Mouse (Mus musculus): Measurements from ENCODE around the gene Cntnap2. TPM values are rescaled to one million over a fixed set of nuclear protein-coding genes. Genes with fewer than 3 reads are reported as not detected.

The Cntnap2 gene
- polyA plus RNA-seq, 1 experiment from 2014 or later = 0.79 TPM

DNA sequence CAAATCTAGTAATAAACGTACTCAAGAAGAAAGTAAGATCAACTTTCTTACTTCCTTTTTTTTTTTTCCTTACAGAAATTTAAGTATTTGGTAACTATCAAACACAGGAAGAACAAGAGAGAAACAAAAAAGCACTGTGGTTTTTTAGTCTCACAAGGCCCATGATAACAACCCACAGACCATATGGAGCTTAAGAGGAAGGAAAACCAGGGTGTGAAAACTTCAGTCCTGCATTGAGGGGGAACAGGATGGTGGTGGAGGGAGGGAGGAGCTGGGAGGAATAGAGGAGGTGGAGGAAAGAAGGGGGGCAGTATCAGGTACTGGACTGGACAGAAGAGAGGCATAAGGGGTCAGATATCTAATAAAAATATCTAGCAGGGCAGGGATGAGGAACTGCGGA lies 212.4 kb downstream of the Cntnap2 start:
- Histone ChIP-seq H3K4me2 (no peak overlapping the region), H3K9me3 (replicated peaks; ENCODE audit: control insufficient read depth, low read length) (no peaks in the 10 kb centered on the region), H3K9ac (ENCODE audit: low read depth, low read length) (no peak overlapping the region), H3K4me1 (ENCODE audit: control insufficient read depth, insufficient read depth, low read length) (no peaks in the 10 kb centered on the region), H3K27me3 (ENCODE audit: control insufficient read depth, insufficient read depth, low read length) (no peaks in the 10 kb centered on the region), H3K36me3 (ENCODE audit: control insufficient read depth, insufficient read depth, low read length) (no peaks in the 10 kb centered on the region), H3K27ac (ENCODE audit: low read depth, low read length) (no peak overlapping the region), H3K4me3 (ENCODE audit: low read depth, low read length) (no peak overlapping the region)
- 71% methylated on average over 2 of the region's 2 CpGs for WGBS (ENCODE audit: insufficient replicate concordance)
- no peak for ATAC-seq (replicated peaks; ENCODE audit: insufficient number of reproducible peaks, low FRiP score, low TSS enrichment)

DNA sequence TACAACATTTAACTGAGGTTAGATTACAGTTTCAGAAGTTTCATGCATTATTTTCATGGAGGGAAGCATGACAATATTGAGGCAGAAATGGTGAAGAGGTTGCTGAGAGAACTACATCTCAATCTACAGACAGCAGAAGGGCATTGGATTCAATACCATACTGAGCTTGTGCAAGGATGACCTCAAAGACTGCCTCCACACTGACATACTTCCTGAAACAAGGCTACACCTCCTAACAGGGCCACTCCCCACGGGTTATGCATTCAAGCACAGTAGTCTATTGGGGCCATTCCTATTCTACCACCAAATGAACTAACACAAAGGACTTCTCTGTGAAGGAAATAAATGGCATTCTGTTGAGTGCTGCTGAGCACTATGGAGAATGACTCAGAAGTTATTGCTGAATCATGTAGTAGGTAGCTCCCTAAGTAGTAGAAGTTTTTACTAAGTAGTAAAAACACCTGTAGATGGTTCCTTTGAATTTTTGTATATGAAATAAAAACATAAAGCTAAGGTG lies 214.2 kb downstream of the Cntnap2 start:
- WGBS (ENCODE audit: insufficient replicate concordance) = 58% methylated on average over 1 of the region's 1 CpGs
- Histone ChIP-seq H3K4me3 (ENCODE audit: low read depth, low read length) (no peak overlapping the region), H3K27ac (ENCODE audit: low read depth, low read length) (no peak overlapping the region), H3K9ac (ENCODE audit: low read depth, low read length) (no peak overlapping the region), H3K27me3 (ENCODE audit: control insufficient read depth, insufficient read depth, low read length) (no peaks in the 10 kb centered on the region), H3K4me1 (ENCODE audit: control insufficient read depth, insufficient read depth, low read length) (no peaks in the 10 kb centered on the region), H3K9me3 (replicated peaks; ENCODE audit: control insufficient read depth, low read length) (no peaks in the 10 kb centered on the region), H3K4me2 (no peak overlapping the region), H3K36me3 (ENCODE audit: control insufficient read depth, insufficient read depth, low read length) (no peaks in the 10 kb centered on the region)
- no peak for ATAC-seq (replicated peaks; ENCODE audit: insufficient number of reproducible peaks, low FRiP score, low TSS enrichment)

DNA sequence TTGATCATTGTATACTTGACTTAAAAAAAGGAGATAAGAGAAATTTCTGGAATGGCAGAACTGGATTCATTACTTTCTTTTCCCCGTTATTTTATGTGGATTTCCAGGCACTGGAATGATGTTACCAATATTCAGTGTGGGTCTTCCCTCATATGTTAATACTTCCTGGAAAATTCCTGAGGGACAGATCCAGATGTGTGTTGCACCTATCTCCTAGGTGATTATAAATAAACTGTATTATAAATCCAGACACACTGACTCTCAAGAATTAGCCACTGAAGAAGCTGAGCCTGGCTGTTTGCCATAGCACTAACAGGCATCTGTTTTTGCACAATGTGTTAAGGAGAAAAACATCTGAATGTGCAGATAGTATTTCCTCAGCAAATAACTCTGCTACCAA lies 231.0 kb downstream of the Cntnap2 start:
- Histone ChIP-seq H3K4me1 (ENCODE audit: control insufficient read depth, insufficient read depth, low read length) (no peaks in the 10 kb centered on the region), H3K4me3 (ENCODE audit: low read depth, low read length) (no peak overlapping the region), H3K36me3 (ENCODE audit: control insufficient read depth, insufficient read depth, low read length) (no peaks in the 10 kb centered on the region), H3K9ac (ENCODE audit: low read depth, low read length) (no peak overlapping the region), H3K27me3 (ENCODE audit: control insufficient read depth, insufficient read depth, low read length) (no peaks in the 10 kb centered on the region), H3K4me2 (no peak overlapping the region), H3K9me3 (replicated peaks; ENCODE audit: control insufficient read depth, low read length) (no peaks in the 10 kb centered on the region), H3K27ac (ENCODE audit: low read depth, low read length) (no peak overlapping the region)
- 74% methylated on average over 1 of the region's 1 CpGs for WGBS (ENCODE audit: insufficient replicate concordance)
- no peak for ATAC-seq (replicated peaks; ENCODE audit: insufficient number of reproducible peaks, low FRiP score, low TSS enrichment)

DNA sequence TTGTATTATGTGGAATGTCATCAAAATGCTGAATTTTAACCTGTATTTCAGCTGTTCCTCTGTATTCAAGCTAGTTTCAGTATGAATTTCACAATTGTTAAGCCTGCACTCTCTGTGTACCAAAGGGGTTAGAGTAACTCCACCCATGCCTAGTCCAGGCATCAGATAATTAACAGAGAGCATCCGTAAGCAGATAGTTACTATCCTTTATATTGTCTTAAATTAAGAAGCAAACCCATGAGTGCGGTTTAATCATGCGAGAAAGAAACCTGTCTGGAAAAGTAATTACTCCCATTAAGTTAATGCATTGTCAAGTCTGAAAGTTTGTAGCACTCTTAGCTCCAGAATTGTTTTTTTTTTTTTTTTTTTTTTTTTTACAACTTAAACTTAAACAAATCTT lies 258.3 kb downstream of the Cntnap2 start:
- Histone ChIP-seq H3K4me2 (no peak overlapping the region), H3K27me3 (ENCODE audit: control insufficient read depth, insufficient read depth, low read length) (no peaks in the 10 kb centered on the region), H3K27ac (ENCODE audit: low read depth, low read length) (no peak overlapping the region), H3K4me1 (ENCODE audit: control insufficient read depth, insufficient read depth, low read length) (no peaks in the 10 kb centered on the region), H3K36me3 (ENCODE audit: control insufficient read depth, insufficient read depth, low read length) (no peaks in the 10 kb centered on the region), H3K9ac (ENCODE audit: low read depth, low read length) (no peak overlapping the region), H3K9me3 (replicated peaks; ENCODE audit: control insufficient read depth, low read length) (no peaks in the 10 kb centered on the region), H3K4me3 (ENCODE audit: low read depth, low read length) (no peak overlapping the region)
- WGBS (ENCODE audit: insufficient replicate concordance) = 80% methylated on average over 3 of the region's 3 CpGs
- no peak for ATAC-seq (replicated peaks; ENCODE audit: insufficient number of reproducible peaks, low FRiP score, low TSS enrichment)

DNA sequence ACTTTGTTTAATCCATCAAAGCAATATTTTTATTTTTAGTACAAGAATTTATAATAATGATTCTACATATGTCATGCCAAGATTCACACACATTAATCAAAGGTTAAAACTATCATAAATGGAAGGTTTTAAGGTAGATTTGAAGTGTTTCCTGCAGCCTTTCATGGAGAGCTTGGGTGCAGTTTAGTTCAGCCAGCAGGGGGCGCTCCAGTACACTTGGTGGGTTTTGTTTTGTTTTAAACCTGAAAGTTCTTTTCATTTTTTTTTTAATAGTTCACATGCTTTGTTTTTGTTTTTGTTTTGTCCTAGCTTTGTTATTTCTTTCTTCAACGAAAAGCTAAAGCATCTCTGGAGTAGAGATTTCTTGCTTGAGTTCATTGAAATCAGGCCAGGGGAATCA lies 264.3 kb downstream of the Cntnap2 start:
- no peak overlapping the region for H3K4me3 ChIP-seq (ENCODE audit: low read depth, low read length)
- H3K36me3 ChIP-seq (ENCODE audit: control insufficient read depth, insufficient read depth, low read length) = no peaks in the 10 kb centered on the region
- no peak overlapping the region for H3K9ac ChIP-seq (ENCODE audit: low read depth, low read length)
- H3K27ac ChIP-seq (ENCODE audit: low read depth, low read length) = no peak overlapping the region
- H3K27me3 ChIP-seq (ENCODE audit: control insufficient read depth, insufficient read depth, low read length) = no peaks in the 10 kb centered on the region
- ATAC-seq (replicated peaks; ENCODE audit: insufficient number of reproducible peaks, low FRiP score, low TSS enrichment) = no peak
- 2% methylated on average over 2 of the region's 2 CpGs for WGBS (ENCODE audit: insufficient replicate concordance)
- no peaks in the 10 kb centered on the region for H3K4me1 ChIP-seq (ENCODE audit: control insufficient read depth, insufficient read depth, low read length)
- H3K4me2 ChIP-seq = no peak overlapping the region
- no peaks in the 10 kb centered on the region for H3K9me3 ChIP-seq (replicated peaks; ENCODE audit: control insufficient read depth, low read length)

DNA sequence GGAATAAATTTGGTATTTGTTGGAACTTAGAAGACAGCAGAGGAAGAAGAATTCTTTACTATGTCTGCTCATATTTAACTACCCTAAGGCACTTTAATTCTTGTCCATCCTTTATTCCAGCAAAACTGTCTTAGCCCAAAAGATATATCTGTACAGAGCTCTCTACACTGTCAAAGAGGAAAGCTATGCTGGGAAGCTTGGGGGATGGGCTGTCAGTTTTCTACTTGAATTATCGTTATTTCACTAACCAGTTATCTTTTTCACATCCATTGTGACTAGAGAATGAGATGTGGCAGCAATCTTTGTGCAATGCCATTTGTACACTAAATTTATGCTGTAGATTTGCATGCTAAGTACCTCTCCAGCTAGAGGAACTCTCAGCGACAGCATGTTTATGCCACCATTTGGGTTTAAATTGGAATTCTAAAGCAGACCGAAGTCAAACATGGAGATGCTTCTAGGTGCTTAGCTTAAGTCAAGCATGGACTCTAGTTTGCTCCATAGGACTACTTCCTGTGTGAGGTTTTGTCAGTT lies 268.9 kb downstream of the Cntnap2 start:
- WGBS (ENCODE audit: insufficient replicate concordance) = 76% methylated on average over 3 of the region's 3 CpGs
- Histone ChIP-seq H3K36me3 (ENCODE audit: control insufficient read depth, insufficient read depth, low read length) (no peaks in the 10 kb centered on the region), H3K27ac (ENCODE audit: low read depth, low read length) (no peak overlapping the region), H3K4me2 (no peak overlapping the region), H3K27me3 (ENCODE audit: control insufficient read depth, insufficient read depth, low read length) (no peaks in the 10 kb centered on the region), H3K4me1 (ENCODE audit: control insufficient read depth, insufficient read depth, low read length) (no peaks in the 10 kb centered on the region), H3K9ac (ENCODE audit: low read depth, low read length) (no peak overlapping the region), H3K9me3 (replicated peaks; ENCODE audit: control insufficient read depth, low read length) (no peaks in the 10 kb centered on the region), H3K4me3 (ENCODE audit: low read depth, low read length) (no peak overlapping the region)
- no peak for ATAC-seq (replicated peaks; ENCODE audit: insufficient number of reproducible peaks, low FRiP score, low TSS enrichment)

DNA sequence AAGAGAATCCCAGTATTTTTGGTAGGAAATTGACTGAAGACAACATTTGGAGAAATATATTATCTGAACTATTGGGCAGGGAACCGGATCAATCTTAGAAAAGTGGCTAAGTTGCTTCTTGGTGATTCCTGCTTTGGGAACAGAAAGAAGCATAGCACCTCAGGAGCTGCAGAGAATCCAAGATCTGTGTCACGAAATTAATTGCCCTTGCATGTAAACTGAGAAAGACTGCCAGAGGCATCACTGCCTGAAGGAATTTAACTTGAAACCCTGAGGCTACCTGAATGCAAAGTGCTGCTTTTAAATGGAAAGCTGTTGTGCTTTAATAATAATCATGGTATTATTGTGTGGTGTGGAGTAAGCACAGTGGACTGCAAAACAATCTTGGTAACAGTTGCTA lies 286.2 kb downstream of the Cntnap2 start:
- Histone ChIP-seq H3K36me3 (ENCODE audit: control insufficient read depth, insufficient read depth, low read length) (no peaks in the 10 kb centered on the region), H3K4me2 (no peak overlapping the region), H3K4me3 (ENCODE audit: low read depth, low read length) (no peak overlapping the region), H3K27ac (ENCODE audit: low read depth, low read length) (no peak overlapping the region), H3K9ac (ENCODE audit: low read depth, low read length) (no peak overlapping the region), H3K4me1 (ENCODE audit: control insufficient read depth, insufficient read depth, low read length) (no peaks in the 10 kb centered on the region), H3K9me3 (replicated peaks; ENCODE audit: control insufficient read depth, low read length) (no peaks in the 10 kb centered on the region), H3K27me3 (ENCODE audit: control insufficient read depth, insufficient read depth, low read length) (no peaks in the 10 kb centered on the region)
- no peak for ATAC-seq (replicated peaks; ENCODE audit: insufficient number of reproducible peaks, low FRiP score, low TSS enrichment)
- WGBS (ENCODE audit: insufficient replicate concordance) = 63% methylated on average over 2 of the region's 2 CpGs

DNA sequence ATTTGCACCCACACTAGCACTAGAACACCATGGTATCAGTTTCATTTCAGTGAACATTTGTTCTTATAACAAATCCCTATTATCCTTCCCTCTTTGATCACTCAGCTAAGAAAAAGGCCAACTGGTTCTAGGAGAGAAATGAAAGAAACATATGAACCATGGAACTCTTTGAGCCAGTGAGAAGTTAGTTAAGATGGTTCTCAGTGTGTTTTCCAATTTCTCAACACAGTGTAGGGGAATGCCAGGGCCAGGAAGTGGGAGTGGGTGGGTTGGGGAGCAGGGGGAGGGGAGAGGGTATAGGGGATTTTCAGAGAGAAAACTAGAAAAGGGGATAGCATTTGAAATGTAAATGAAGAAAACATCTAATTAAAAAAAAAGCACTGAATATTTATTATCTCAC lies 286.8 kb downstream of the Cntnap2 start:
- ATAC-seq (replicated peaks; ENCODE audit: insufficient number of reproducible peaks, low FRiP score, low TSS enrichment) = no peak
- Histone ChIP-seq H3K4me1 (ENCODE audit: control insufficient read depth, insufficient read depth, low read length) (no peaks in the 10 kb centered on the region), H3K36me3 (ENCODE audit: control insufficient read depth, insufficient read depth, low read length) (no peaks in the 10 kb centered on the region), H3K9me3 (replicated peaks; ENCODE audit: control insufficient read depth, low read length) (no peaks in the 10 kb centered on the region), H3K4me3 (ENCODE audit: low read depth, low read length) (no peak overlapping the region), H3K27ac (ENCODE audit: low read depth, low read length) (no peak overlapping the region), H3K9ac (ENCODE audit: low read depth, low read length) (no peak overlapping the region), H3K4me2 (no peak overlapping the region), H3K27me3 (ENCODE audit: control insufficient read depth, insufficient read depth, low read length) (no peaks in the 10 kb centered on the region)

DNA sequence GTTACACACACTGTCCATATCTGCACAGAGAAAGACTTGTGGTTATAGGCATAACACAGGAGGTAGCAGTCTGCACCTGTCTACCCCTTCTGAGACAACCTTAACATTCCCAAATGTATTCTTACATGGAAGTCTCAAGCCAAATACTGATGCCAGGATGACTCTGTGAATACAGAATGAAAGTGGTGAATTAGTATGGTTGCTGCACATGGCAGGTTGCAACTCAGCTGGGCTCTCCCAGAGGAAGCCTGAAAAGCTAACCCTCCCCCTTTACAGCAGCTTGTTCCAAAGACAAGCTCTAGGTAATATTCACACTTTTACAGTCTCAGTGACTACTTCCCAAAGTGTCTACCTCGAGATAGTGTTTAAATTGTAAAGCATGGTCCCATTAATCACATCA lies 307.3 kb downstream of the Cntnap2 start:
- Histone ChIP-seq H3K9me3 (replicated peaks; ENCODE audit: control insufficient read depth, low read length) (no peaks in the 10 kb centered on the region), H3K36me3 (ENCODE audit: control insufficient read depth, insufficient read depth, low read length) (no peaks in the 10 kb centered on the region), H3K4me1 (ENCODE audit: control insufficient read depth, insufficient read depth, low read length) (no peaks in the 10 kb centered on the region), H3K9ac (ENCODE audit: low read depth, low read length) (no peak overlapping the region), H3K27ac (ENCODE audit: low read depth, low read length) (no peak overlapping the region), H3K4me3 (ENCODE audit: low read depth, low read length) (no peak overlapping the region), H3K27me3 (ENCODE audit: control insufficient read depth, insufficient read depth, low read length) (no peaks in the 10 kb centered on the region), H3K4me2 (no peak overlapping the region)
- no peak for ATAC-seq (replicated peaks; ENCODE audit: insufficient number of reproducible peaks, low FRiP score, low TSS enrichment)
- WGBS (ENCODE audit: insufficient replicate concordance) = 49% methylated on average over 1 of the region's 1 CpGs

Data from heart, embryonic 11.5 days (tissue).